Mouse (Mus musculus): ENCODE measurements at regions not wholly inside any gene's neighbourhood (a gene's known extent, or its start where the extent isn't known, plus 50 kb on each side); places are given as distances from the start of the nearest gene placed in this dataset.
A peak's percentile ranks its signal among the peaks of the same experiment; 100 is the strongest.

GRCm38 (mm10) chr2:161340291-161340690, 231.4 kb upstream of the Chd6 start:
- no peak for DNase-seq (ENCODE audit: low spot score in 2 of 2)

GRCm38 (mm10) chr2:161339327-161340001, 230.6 kb upstream of the Chd6 start:
- peak; percentile 31 to 58 for DNase-seq (ENCODE audit: low spot score in 2 of 2)

- DNase-seq (ENCODE audit: low spot score in 2 of 2) = peak; percentile 42 to 43
Measured at GRCm38 (mm10) chr2:161338953-161339326, 230.1 kb upstream of the Chd6 start.

- no peak for DNase-seq (ENCODE audit: low spot score in 2 of 2)
Measured at GRCm38 (mm10) chr2:161332653-161333052, 223.8 kb upstream of the Chd6 start.

GRCm38 (mm10) chr2:161331850-161332365, 223.0 kb upstream of the Chd6 start:
- peak in 1 of 2 experiments; percentile 45 for DNase-seq (ENCODE audit: low spot score in 2 of 2)

GRCm38 (mm10) chr2:161302796-161303195, 193.9 kb upstream of the Chd6 start:
- DNase-seq (ENCODE audit: low spot score in 2 of 2) = no peak

- no peak for DNase-seq (ENCODE audit: low spot score in 2 of 2)
Measured at GRCm38 (mm10) chr2:161268861-161269413, 160.1 kb upstream of the Chd6 start.

GRCm38 (mm10) chr2:161266476-161266875, 157.6 kb upstream of the Chd6 start:
- DNase-seq (ENCODE audit: low spot score in 2 of 2) = no peak

- peak; percentile 44 to 62 for DNase-seq (ENCODE audit: low spot score in 2 of 2)
Measured at GRCm38 (mm10) chr2:161265211-161265610, 156.3 kb upstream of the Chd6 start.

- no peak for DNase-seq (ENCODE audit: low spot score in 2 of 2)
Measured at GRCm38 (mm10) chr2:161252761-161253160, 143.9 kb upstream of the Chd6 start.

GRCm38 (mm10) chr2:161241665-161242064, 132.8 kb upstream of the Chd6 start:
- DNase-seq (ENCODE audit: low spot score in 2 of 2) = no peak

- no peak for DNase-seq (ENCODE audit: low spot score in 2 of 2)
Measured at GRCm38 (mm10) chr2:161237280-161237819, 128.5 kb upstream of the Chd6 start.

- no peak for DNase-seq (ENCODE audit: low spot score in 2 of 2)
Measured at GRCm38 (mm10) chr2:161233155-161233741, 124.4 kb upstream of the Chd6 start.

GRCm38 (mm10) chr2:161231405-161231804, 122.5 kb upstream of the Chd6 start:
- peak; percentile 37 to 72 for DNase-seq (ENCODE audit: low spot score in 2 of 2)

GRCm38 (mm10) chr2:161215736-161216135, 106.9 kb upstream of the Chd6 start:
- no peak for DNase-seq (ENCODE audit: low spot score in 2 of 2)

GRCm38 (mm10) chr2:161214681-161215458, 106.0 kb upstream of the Chd6 start:
- DNase-seq (ENCODE audit: low spot score in 2 of 2) = peak; percentile 88 to 92

GRCm38 (mm10) chr2:161212322-161212882, 103.5 kb upstream of the Chd6 start:
- DNase-seq (ENCODE audit: low spot score in 2 of 2) = no peak

- DNase-seq (ENCODE audit: low spot score in 2 of 2) = no peak
Measured at GRCm38 (mm10) chr2:161196713-161197372, 88.0 kb upstream of the Chd6 start.

GRCm38 (mm10) chr2:161187516-161187915, 78.6 kb upstream of the Chd6 start:
- DNase-seq (ENCODE audit: low spot score in 2 of 2) = no peak

- DNase-seq (ENCODE audit: low spot score in 2 of 2) = no peak
Measured at GRCm38 (mm10) chr2:161185122-161185521, 76.2 kb upstream of the Chd6 start.

Data from right cerebral cortex, postnatal 10 days (tissue).